Mouse (Mus musculus) embryonic facial prominence, embryonic 14.5 days (tissue): ENCODE results near the gene Tns1. TPM values are rescaled to one million over a fixed set of nuclear protein-coding genes. Genes with fewer than 3 reads are reported as not detected.
A peak's percentile ranks its signal among the peaks of the same experiment; 100 is the strongest.

Experiments
- ATAC-seq: fragments of 200-750 bp; cut with Nextera tagmentation; 2 replicates; pipeline ENCODE4 v1.8.0; 2017; ENCODE audit warnings: low read depth, moderate number of reproducible peaks, moderate TSS enrichment
- DNase-seq: peaks from one replicate; pipeline ENCODE4 v3.0.0-alpha.2; 2015; ENCODE audit warnings: low spot score
- H3K27ac ChIP-seq: fragments of 300-500 bp; sonication (generic); replicated peaks from 2 replicates; pipeline ENCODE4 v1.5.1; 2014; ENCODE audit warnings: low read depth, mild to moderate bottlenecking, low read length, moderate library complexity
- H3K27me3 ChIP-seq: fragments of 300-500 bp; sonication (generic); replicated peaks from 2 replicates; pipeline ENCODE4 v1.6.1; 2014; ENCODE audit warnings: low read length; ENCODE audit not compliant: control insufficient read depth, insufficient read depth
- H3K36me3 ChIP-seq: fragments of 300-500 bp; sonication (generic); 2 replicates; pipeline ENCODE4 v1.6.1; 2014; ENCODE audit warnings: low read length, mixed read lengths; ENCODE audit not compliant: control insufficient read depth, insufficient read depth
- H3K4me1 ChIP-seq: fragments of 300-500 bp; sonication (generic); 2 replicates; pipeline ENCODE4 v1.6.1; 2014; ENCODE audit warnings: antibody characterized with exemption, low read length; ENCODE audit not compliant: control insufficient read depth, insufficient read depth
- H3K4me2 ChIP-seq: fragments of 300-500 bp; sonication (generic); 2 replicates; pipeline ENCODE4 v1.6.1; 2014; ENCODE audit warnings: low read depth, mild to moderate bottlenecking, low read length, moderate library complexity, mixed read lengths
- H3K4me3 ChIP-seq: fragments of 300-500 bp; sonication (generic); 2 replicates; pipeline ENCODE4 v1.5.1; 2014; ENCODE audit warnings: low read depth, mild to moderate bottlenecking, low read length
- H3K9ac ChIP-seq: fragments of 300-500 bp; sonication (generic); 2 replicates; pipeline ENCODE4 v1.6.1; 2014; ENCODE audit warnings: low read depth, mild to moderate bottlenecking, low read length, moderate library complexity, mixed read lengths
- H3K9me3 ChIP-seq: fragments of 300-500 bp; sonication (generic); 2 replicates; pipeline ENCODE4 v1.6.1; 2016; ENCODE audit warnings: low read length; ENCODE audit not compliant: control insufficient read depth
- WGBS: fragments of 180-500 bp; shearing (Covaris S2); extraction: QIAGEN DNeasy Blood & Tissue Kit; methylation state at CpG from one replicate; pipeline ENCODE4 v1.1.7; 2014; 5-methylcytosine and 5-hydroxymethylcytosine counted together
- polyA plus RNA-seq: library from polyadenylated mRNA; unstranded; fragments of >200 nt; fragmentation: Nextera tagmentation; extraction: Ambion mirVana; gene quantifications from 2 replicates; pipeline ENCODE4 v1.2.1, GENCODE M21; 2014

Gene Tns1
- polyA plus RNA-seq, 1 experiment from 2014 or later: 58.5 TPM

- ATAC-seq: no peak
- WGBS: 31% methylated on average over 11 of the region's 14 CpGs
Measured at GRCm38 (mm10) chr1:74067866-74068265, 56.4 kb downstream of the Tns1 start.

GRCm38 (mm10) chr1:74066576-74066975 lies 57.7 kb downstream of the Tns1 start:
- no peak for DNase-seq
- no peaks in the 10 kb centered on the region for H3K27me3 ChIP-seq
- H3K4me2 ChIP-seq: no peak overlapping the region
- WGBS: 86% methylated on average over 3 of the region's 3 CpGs
- H3K27ac ChIP-seq: no peak overlapping the region
- H3K9ac ChIP-seq: no peak overlapping the region
- H3K36me3 ChIP-seq: no peaks in the 10 kb centered on the region; the same call in 1 of the 2 replicates
- no peak; the same call in 1 of the 2 replicates for ATAC-seq
- H3K9me3 ChIP-seq: no peaks in the 10 kb centered on the region
- peaks cover 35% of the 10 kb centered on the region for H3K4me1 ChIP-seq
- no peak overlapping the region for H3K4me3 ChIP-seq

More at GRCm38 (mm10) chr1:74067866-74068265, 56.4 kb downstream of the Tns1 start:
- peak overlapping the region; percentile 72 for H3K9ac ChIP-seq
- H3K36me3 ChIP-seq: no peaks in the 10 kb centered on the region; the same call in 1 of the 2 replicates
- DNase-seq: no peak
- H3K4me2 ChIP-seq: peak overlapping the region; percentile 88
- no peaks in the 10 kb centered on the region for H3K27me3 ChIP-seq
- H3K27ac ChIP-seq: peak overlapping the region; percentile 73
- H3K4me3 ChIP-seq: peak overlapping the region; percentile 48
- H3K4me1 ChIP-seq: peaks cover 35% of the 10 kb centered on the region
- no peaks in the 10 kb centered on the region for H3K9me3 ChIP-seq

DNA sequence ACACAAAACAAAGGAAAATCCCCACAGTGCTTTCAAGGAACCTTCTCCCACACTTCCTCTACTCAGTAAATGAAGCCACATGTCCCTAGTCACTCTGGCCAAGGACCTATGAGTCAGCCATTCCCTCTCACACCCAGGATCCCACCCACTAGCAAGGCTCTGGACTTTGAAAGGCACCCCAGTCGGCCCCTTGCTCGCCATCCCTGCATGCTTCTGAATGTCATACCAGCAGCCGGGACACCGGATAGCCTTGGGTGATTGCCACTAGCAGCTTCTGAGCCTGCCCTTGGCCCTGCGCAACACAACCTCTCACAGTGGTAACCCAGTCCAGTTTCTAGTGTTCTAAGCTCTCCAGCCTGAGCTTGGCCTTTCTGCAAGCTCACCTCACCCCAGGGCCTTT lies 58.2 kb downstream of the Tns1 start:
- ATAC-seq (no peak), DNase-seq (no peak)
- WGBS: 78% methylated on average over 5 of the region's 5 CpGs
- H3K9ac ChIP-seq: no peak overlapping the region
- H3K36me3 ChIP-seq: no peaks in the 10 kb centered on the region; the same call in 1 of the 2 replicates
- H3K27ac ChIP-seq: no peak overlapping the region
- H3K4me1 ChIP-seq: peaks cover 35% of the 10 kb centered on the region
- no peaks in the 10 kb centered on the region for H3K9me3 ChIP-seq
- no peak overlapping the region for H3K4me3 ChIP-seq
- H3K4me2 ChIP-seq: no peak overlapping the region
- no peaks in the 10 kb centered on the region for H3K27me3 ChIP-seq

DNA sequence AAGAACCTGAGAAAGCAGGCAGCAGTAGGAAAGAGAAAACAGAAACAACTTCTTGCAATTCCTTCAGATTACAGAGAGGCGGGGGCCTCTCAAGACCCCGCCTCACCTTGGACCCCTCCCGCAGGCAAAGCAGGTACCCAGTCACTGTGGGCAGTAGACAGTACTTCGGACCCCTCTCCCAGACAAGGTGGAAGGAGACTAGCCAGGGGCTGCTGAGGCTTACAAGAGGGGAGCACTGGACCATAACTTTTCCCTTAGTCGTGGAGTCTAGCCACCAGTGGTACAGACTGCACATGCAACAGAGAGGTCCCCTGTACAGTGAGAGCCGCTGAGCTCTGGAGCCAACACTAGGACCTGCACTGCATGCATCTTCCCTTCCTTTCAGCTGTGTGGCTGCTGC lies 64.2 kb downstream of the Tns1 start:
- no peak overlapping the region for H3K27ac ChIP-seq
- H3K9ac ChIP-seq: no peak overlapping the region
- ATAC-seq (no peak), DNase-seq (no peak)
- H3K36me3 ChIP-seq: no peaks in the 10 kb centered on the region
- H3K27me3 ChIP-seq: no peaks in the 10 kb centered on the region
- no peak overlapping the region for H3K4me2 ChIP-seq
- WGBS: 71% methylated on average over 6 of the region's 6 CpGs
- no peak overlapping the region for H3K4me3 ChIP-seq
- 0 out of 2 replicates have a peak, but pooled peaks cover 4% of the 10 kb centered on the region for H3K4me1 ChIP-seq
- H3K9me3 ChIP-seq: no peaks in the 10 kb centered on the region

GRCm38 (mm10) chr1:74059552-74059951 lies 64.7 kb downstream of the Tns1 start:
- Histone ChIP-seq H3K27me3 (no peaks in the 10 kb centered on the region), H3K4me2 (no peak overlapping the region), H3K4me3 (no peak overlapping the region), H3K9me3 (no peaks in the 10 kb centered on the region), H3K9ac (no peak overlapping the region), H3K36me3 (no peaks in the 10 kb centered on the region), H3K27ac (no peak overlapping the region), H3K4me1 (0 out of 2 replicates have a peak, but pooled peaks cover 4% of the 10 kb centered on the region)
- WGBS: 77% methylated on average over 4 of the region's 5 CpGs
- DNase-seq (no peak), ATAC-seq (peak; percentile 56; the same call in 1 of the 2 replicates)

DNA sequence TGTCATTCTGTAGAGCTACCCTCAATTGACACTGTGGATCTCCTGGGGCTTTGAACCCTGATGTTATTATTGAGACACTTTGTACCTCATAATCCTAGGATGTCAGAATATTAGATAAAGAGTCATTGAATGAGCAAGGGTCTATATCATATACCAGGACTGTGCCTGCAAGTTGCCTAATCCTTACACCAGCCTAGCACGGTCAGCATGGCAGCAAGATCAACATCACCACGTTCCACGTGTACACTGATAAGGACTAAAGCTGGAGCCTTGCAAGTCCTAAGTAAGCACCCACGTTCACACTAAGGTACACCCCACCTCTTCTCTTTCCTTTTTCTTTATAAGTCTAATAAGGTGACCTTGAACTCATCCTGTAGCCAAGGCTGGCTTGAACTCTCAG lies 65.5 kb downstream of the Tns1 start:
- Histone ChIP-seq H3K4me3 (no peak overlapping the region), H3K9me3 (no peaks in the 10 kb centered on the region), H3K9ac (no peak overlapping the region), H3K4me1 (peaks cover 11% of the 10 kb centered on the region; the same call in 1 of the 2 replicates), H3K27ac (no peak overlapping the region), H3K4me2 (no peak overlapping the region), H3K27me3 (no peaks in the 10 kb centered on the region), H3K36me3 (no peaks in the 10 kb centered on the region)
- WGBS: 77% methylated on average over 4 of the region's 4 CpGs
- DNase-seq (no peak), ATAC-seq (no peak)

GRCm38 (mm10) chr1:74058309-74058708 lies 65.9 kb downstream of the Tns1 start:
- Histone ChIP-seq H3K4me3 (no peak overlapping the region), H3K4me1 (peaks cover 13% of the 10 kb centered on the region; the same call in 1 of the 2 replicates), H3K27ac (no peak overlapping the region), H3K36me3 (no peaks in the 10 kb centered on the region), H3K9me3 (no peaks in the 10 kb centered on the region), H3K4me2 (no peak overlapping the region), H3K27me3 (no peaks in the 10 kb centered on the region), H3K9ac (no peak overlapping the region)
- 82% methylated on average over 4 of the region's 4 CpGs for WGBS
- ATAC-seq (no peak), DNase-seq (no peak)

DNA sequence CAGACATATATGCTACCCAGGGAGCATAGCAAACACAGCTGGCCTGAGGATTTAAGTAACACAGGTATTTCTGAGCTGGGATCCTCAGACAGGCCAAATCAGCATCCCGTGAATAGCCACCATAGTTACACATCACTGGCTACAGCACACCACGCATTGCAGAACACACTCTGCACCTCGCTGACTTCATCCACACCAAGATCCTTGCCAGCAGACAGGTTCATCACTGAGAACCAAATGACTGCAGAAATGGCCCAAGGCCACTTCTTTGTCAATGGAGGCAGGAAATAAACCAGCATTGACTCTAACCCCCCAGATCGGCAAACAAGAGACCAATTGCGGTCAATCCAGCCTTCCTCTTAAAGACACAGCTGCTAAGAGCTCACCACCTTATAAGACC lies 66.7 kb downstream of the Tns1 start:
- Histone ChIP-seq H3K4me3 (no peak overlapping the region), H3K9me3 (no peaks in the 10 kb centered on the region), H3K9ac (peak overlapping the region; percentile 21; the same call in 1 of the 2 replicates), H3K36me3 (no peaks in the 10 kb centered on the region), H3K4me2 (no peak overlapping the region), H3K27ac (no peak overlapping the region), H3K27me3 (no peaks in the 10 kb centered on the region), H3K4me1 (peaks cover 21% of the 10 kb centered on the region)
- ATAC-seq (no peak), DNase-seq (no peak)
- 68% methylated on average over 5 of the region's 5 CpGs for WGBS

GRCm38 (mm10) chr1:74055552-74055951 lies 68.7 kb downstream of the Tns1 start:
- Histone ChIP-seq H3K36me3 (no peaks in the 10 kb centered on the region), H3K9ac (no peak overlapping the region), H3K4me1 (peaks cover 21% of the 10 kb centered on the region), H3K27me3 (no peaks in the 10 kb centered on the region), H3K4me2 (no peak overlapping the region), H3K27ac (no peak overlapping the region), H3K4me3 (no peak overlapping the region), H3K9me3 (no peaks in the 10 kb centered on the region)
- WGBS: 72% methylated on average over 4 of the region's 4 CpGs
- ATAC-seq (no peak), DNase-seq (no peak)
